Mouse (Mus musculus) heart, adult 9 months (tissue): ENCODE results near the gene Actn1.

Experiments used
- DNase-seq, 2 experiments: peaks; one replicate each; pipeline ENCODE4 v3.0.0; 2022; ENCODE audit warnings: low spot score in 2 of 2

Gene Actn1

DNA sequence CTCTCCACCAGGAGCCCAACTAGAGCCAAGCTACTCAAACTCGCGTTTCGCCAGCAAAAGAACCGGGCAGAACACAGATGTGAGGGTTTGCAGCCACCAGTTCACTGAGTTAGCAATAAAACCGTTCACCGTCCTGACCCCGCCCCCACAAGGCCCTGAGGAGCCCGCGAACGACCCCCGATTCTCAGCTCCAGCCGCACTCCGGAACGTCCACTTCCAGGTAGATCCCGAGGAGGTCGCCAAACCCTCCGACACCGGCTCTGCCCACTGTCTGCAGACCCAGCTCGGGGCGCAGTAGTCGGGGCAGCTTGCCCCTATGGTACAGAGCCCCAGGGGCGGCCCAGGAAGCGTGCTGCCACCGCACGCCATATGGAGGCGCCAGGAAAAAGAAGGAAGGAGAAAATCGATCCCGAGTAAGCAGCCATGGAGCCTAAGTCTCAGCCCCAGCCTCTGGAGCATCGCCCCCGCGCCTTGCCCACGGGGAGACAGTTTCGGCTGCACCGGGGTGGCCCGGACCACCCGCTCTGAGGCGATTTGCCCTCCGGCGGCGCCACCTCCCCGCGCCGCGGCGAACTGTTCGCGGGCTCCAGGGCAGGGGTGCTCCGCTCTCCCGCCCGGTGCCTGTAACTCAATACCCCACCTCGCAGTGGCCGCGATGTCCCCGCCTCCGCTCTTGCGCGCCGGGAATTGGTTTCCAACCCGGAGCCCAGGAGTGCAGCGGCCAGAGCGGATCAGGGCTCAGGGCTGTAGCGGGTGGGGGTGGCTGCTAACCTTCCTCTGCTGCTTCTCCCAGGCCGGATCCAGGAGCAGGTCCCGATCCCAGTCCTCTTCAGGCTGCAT is 735 bp downstream of the Actn1 start:
- peak; percentile 65 to 76 for DNase-seq

GRCm38 (mm10) chr12:80258520-80259215 is 1.5 kb downstream of the Actn1 start:
- DNase-seq = no peak

DNA sequence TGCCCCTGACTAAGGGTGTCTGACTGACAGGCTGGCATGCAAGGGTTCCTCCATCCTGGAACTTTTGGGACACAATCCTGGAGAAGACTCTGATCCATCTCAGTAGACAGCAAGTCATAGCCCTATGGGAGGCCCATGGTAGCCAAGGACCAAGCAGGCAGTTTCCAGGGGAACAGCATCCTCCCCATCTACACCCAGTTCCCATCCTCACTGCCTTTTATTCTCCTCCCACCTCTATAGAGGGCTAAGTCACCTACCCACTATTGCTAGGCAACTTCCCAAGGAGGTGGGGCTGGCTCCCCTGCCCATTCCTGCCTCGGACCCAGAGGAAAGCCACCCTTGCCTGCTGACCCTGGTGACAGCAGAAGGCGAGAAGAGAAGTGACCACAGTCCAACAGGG is 8.2 kb downstream of the Actn1 start:
- no peak for DNase-seq

GRCm38 (mm10) chr12:80251554-80251953 is 8.6 kb downstream of the Actn1 start:
- DNase-seq = no peak

GRCm38 (mm10) chr12:80249539-80249938 is 10.6 kb downstream of the Actn1 start:
- DNase-seq = peak; percentile 41 to 68

- DNase-seq = peak; percentile 39 to 51
Observed at GRCm38 (mm10) chr12:80247067-80247466, 13.1 kb downstream of the Actn1 start.

DNA sequence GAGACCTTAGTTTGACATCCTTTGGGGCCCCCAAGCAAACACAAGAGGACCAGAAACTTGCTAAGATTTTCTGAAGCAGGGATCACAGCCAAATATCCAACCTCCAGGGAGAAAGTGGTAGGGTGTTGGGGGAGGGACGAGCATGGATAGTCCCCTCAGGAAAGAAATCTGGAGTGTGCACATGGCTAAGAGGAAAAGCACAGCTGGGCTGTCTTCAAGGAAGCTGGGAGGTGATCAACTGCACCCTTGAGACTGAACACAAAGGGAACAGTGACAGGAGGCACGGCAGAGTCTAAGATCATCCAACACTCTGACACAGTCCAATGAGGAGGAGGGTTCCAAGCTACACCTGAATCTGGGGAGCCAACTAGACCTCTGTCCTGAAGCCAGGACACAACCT is 13.7 kb downstream of the Actn1 start:
- peak; percentile 33 to 65 for DNase-seq

DNA sequence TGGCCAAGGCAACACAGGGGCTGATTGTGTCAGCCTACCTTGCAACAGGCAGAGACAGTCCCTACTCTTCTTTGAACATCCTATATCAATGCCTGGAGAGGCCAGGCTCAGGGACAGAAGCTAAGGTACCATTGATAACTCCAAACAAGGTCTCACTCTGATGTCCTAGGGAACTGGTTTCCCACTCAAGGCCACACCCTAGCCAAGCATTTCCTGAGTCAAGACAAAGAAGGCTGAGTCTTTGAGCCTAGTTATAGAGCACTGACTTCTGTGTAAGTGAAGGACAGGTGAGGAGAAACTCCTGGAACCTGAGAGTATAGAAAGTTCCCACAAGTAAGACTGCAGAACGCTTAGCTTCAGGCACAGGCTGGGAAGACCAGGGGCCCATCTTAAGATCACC is 15.4 kb downstream of the Actn1 start:
- no peak for DNase-seq

DNA sequence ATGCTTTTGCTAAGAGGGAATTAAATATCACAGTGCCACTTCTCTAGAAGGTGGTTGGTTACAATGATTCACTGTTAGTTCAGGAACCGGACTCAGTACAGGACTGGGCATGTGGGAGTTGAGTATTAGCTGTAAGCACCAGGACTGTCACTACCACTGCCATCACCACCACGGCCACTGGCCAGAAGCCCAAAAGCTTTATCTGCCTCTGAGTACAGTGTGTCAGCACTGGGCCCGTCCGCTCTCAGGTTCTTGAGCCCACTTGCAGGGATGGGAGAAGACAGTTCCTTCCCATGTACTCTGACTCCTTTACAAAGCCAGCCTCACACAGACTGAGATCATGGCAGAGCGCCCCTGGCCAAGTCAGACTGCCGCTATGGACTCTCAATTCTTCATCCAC is 16.0 kb downstream of the Actn1 start:
- no peak for DNase-seq

GRCm38 (mm10) chr12:80243335-80243734 is 16.8 kb downstream of the Actn1 start:
- no peak for DNase-seq

GRCm38 (mm10) chr12:80239445-80239844 is 20.7 kb downstream of the Actn1 start:
- DNase-seq = no peak

GRCm38 (mm10) chr12:80238523-80238922 is 21.6 kb downstream of the Actn1 start:
- DNase-seq = no peak

GRCm38 (mm10) chr12:80235295-80235694 is 24.9 kb downstream of the Actn1 start:
- no peak for DNase-seq

DNA sequence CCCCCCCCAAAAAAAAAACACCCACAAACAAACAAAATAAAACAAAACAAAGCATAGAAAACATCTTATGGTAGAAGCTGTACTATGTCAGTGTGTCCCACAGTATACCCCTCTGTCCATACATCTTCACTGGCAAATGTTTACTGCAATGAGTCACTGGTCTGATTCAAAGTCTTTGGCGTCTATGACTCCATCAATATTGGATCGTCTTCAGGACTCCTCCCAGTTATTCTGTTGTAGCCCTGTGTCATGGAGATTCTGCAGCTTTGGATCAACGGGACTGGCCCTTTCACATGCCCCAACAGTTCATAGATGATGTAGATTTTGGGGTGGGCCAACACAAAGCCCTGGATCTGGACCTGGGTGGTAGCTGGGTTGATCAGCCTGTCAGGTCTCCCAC is 25.9 kb downstream of the Actn1 start:
- DNase-seq = no peak

DNA sequence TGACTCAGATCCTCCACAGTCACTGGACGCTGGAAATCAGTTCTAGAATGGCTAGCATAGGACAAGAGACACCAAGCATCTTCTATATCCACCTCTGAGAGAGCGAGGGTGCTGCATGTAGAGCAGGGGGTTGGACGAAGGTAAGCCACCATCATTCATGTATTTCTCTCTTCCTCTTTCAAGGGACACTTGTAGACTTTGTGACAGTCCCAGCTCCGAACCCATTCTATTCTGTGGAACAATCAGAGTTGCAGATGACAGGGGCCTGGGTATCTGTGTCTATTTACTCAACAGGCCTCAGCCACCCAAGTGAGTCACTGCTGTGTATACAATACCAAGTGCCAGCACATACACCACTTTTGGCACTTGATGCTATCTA is 27.3 kb downstream of the Actn1 start:
- DNase-seq = no peak

- no peak for DNase-seq
Observed at GRCm38 (mm10) chr12:80232076-80232839, 27.9 kb downstream of the Actn1 start.

DNA sequence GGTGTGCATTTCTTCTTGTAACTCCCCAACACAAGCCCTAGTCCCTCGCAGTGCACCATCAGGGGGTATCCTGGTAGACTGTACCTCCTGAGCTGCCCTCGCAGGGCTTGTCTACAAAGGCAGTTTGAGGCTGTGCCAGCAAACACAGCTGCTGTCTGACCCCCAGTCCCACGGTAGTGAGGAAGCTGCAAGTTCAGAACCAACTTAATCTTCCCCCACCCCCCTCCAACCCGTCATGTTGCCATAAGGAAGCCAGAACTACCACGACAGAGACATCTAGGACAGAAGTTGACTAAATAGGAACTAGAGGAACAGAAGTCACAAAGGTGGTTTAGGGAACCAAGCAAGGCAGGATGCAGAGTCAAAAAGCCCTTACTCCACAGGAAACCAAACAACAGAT is 28.9 kb downstream of the Actn1 start:
- no peak for DNase-seq

- no peak for DNase-seq
Observed at GRCm38 (mm10) chr12:80230854-80231253, 29.3 kb downstream of the Actn1 start.

- DNase-seq = peak; percentile 92 to 93
Observed at GRCm38 (mm10) chr12:80230111-80230700, 30.0 kb downstream of the Actn1 start.

GRCm38 (mm10) chr12:80229010-80229800 is 31.0 kb downstream of the Actn1 start:
- DNase-seq = no peak

DNA sequence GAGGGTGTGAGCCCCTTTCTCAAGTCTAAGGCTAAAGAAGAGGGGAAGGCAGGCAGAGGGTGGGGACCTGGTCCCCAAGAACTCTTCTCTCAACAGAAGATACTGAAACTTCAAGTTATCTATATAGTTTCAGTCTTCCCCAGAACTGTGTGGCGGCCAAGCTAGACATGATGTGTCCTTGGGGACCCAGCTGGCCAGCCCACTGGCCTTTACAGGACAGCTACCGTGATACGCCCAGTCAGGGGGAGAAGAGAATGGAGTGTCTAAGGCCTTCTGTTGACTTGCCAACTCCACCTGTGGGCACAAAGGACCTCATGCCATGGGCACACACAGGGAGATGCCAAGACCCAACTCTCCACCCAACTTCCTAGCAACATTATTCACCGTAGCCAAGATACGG is 31.8 kb downstream of the Actn1 start:
- DNase-seq = no peak
